Mouse (Mus musculus): Measurements from ENCODE around the gene Setd5. TPM values are rescaled to one million over a fixed set of nuclear protein-coding genes. Genes with fewer than 3 reads are reported as not detected.

Gene Setd5
- polyA plus RNA-seq, 1 experiment from 2014 or later: 35.9 TPM

DNA sequence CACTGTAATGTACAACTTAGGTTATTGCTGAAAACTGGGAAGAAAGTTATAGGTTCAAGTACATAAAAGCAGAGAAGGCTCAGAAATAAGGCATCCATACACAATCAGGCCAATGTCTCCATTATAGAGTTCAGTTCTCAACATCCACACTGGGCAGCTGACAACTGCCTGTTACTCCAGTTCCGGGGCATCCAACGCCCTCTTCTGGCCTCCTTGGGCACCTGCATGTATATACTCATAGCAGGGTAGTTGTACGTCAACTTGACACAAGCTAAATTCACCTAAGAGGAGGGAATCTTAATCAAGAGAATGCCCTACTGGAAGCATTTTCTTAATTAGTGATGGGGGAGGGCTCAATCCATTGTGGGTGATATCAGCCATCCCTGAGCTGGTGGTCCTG, 45.0 kb upstream of the Setd5 start:
- TF ChIP-seq CTCF (IDR thresholded peaks at IDR 0.05; ENCODE audit: low read depth) (peak; percentile 51), EP300 (optimal IDR thresholded peaks at IDR 0.05) (no peak)
- H3K4me3 ChIP-seq (ENCODE audit: low read depth, low read length): no peak overlapping the region
- ATAC-seq (ENCODE audit: low FRiP score, low TSS enrichment) (no peak), DNase-seq (ENCODE audit: low spot score) (no peak)
- H3K36me3 ChIP-seq (ENCODE audit: control insufficient read depth, insufficient read depth, low read length): no peaks in the 10 kb centered on the region
- no peaks in the 10 kb centered on the region for H3K27me3 ChIP-seq (ENCODE audit: control insufficient read depth, insufficient read depth, low read length)
- peak overlapping the region; percentile 49 for H3K27ac ChIP-seq (replicated peaks)
- no peak overlapping the region for H3K9ac ChIP-seq (ENCODE audit: low read length)
- no peak overlapping the region; the same call in 1 of the 2 replicates for H3K4me2 ChIP-seq (replicated peaks; ENCODE audit: low read depth)
- H3K4me1 ChIP-seq (replicated peaks; ENCODE audit: control insufficient read depth, insufficient read depth): no peaks in the 10 kb centered on the region
- no peaks in the 10 kb centered on the region for H3K9me3 ChIP-seq (ENCODE audit: control insufficient read depth, low read length)
- WGBS: 68% methylated on average over 3 of the region's 3 CpGs

DNA sequence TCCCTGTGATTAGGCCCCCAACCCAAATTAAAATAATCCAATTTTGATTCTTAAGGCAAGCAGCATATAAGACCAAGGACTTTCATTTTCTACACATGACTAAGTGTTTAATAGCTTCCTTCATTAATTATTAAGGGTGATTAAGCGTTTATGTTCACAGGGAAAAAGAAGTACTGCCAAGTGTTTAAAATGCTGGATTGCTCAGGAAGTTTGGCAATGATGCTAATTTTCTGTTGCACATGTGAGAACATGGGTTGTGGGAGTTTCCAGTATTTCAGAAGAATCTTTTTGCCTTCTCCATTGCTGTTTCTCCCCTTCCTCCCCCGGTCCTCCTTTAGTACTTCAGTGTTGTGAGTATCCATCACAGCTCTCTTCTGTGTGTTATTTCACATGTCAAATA, 44.0 kb upstream of the Setd5 start:
- Histone ChIP-seq H3K27ac (replicated peaks) (no peak overlapping the region), H3K4me1 (replicated peaks; ENCODE audit: control insufficient read depth, insufficient read depth) (no peaks in the 10 kb centered on the region), H3K36me3 (ENCODE audit: control insufficient read depth, insufficient read depth, low read length) (no peaks in the 10 kb centered on the region), H3K9ac (ENCODE audit: low read length) (no peak overlapping the region), H3K27me3 (ENCODE audit: control insufficient read depth, insufficient read depth, low read length) (no peaks in the 10 kb centered on the region), H3K4me2 (replicated peaks; ENCODE audit: low read depth) (no peak overlapping the region), H3K4me3 (ENCODE audit: low read depth, low read length) (no peak overlapping the region), H3K9me3 (ENCODE audit: control insufficient read depth, low read length) (no peaks in the 10 kb centered on the region)
- no peak for DNase-seq (ENCODE audit: low spot score)
- 64% methylated on average over 2 of the region's 2 CpGs for WGBS
- TF ChIP-seq CTCF (IDR thresholded peaks at IDR 0.05; ENCODE audit: low read depth) (no peak), EP300 (optimal IDR thresholded peaks at IDR 0.05) (no peak)
- no peak for ATAC-seq (ENCODE audit: low FRiP score, low TSS enrichment)

DNA sequence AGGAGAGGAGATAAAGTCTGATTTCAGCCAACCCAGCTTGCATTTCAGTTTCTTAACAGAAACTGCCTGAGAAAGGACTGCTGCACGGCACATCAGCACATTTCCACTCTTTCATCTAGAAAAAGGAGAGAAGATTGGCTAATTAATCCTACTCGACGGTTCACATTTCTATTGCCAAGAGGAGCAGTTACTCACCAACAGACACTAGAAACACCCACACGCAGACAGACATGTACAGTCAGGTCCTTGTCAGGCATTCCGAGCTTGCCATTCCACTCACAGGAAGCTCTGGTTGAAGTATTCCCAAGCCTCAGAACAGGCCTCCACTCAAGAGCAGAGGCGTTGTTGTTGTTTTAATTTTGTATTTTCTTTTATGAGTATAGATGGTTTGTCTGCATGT, 42.7 kb upstream of the Setd5 start:
- 63% methylated on average over 6 of the region's 6 CpGs for WGBS
- Histone ChIP-seq H3K9me3 (ENCODE audit: control insufficient read depth, low read length) (no peaks in the 10 kb centered on the region), H3K4me3 (ENCODE audit: low read depth, low read length) (no peak overlapping the region), H3K9ac (ENCODE audit: low read length) (no peak overlapping the region), H3K27ac (replicated peaks) (peak overlapping the region; percentile 78), H3K4me1 (replicated peaks; ENCODE audit: control insufficient read depth, insufficient read depth) (no peaks in the 10 kb centered on the region), H3K4me2 (replicated peaks; ENCODE audit: low read depth) (no peak overlapping the region), H3K27me3 (ENCODE audit: control insufficient read depth, insufficient read depth, low read length) (no peaks in the 10 kb centered on the region), H3K36me3 (ENCODE audit: control insufficient read depth, insufficient read depth, low read length) (no peaks in the 10 kb centered on the region)
- no peak for TF ChIP-seq EP300 (optimal IDR thresholded peaks at IDR 0.05)
- DNase-seq (ENCODE audit: low spot score): no peak
- ATAC-seq (ENCODE audit: low FRiP score, low TSS enrichment): no peak

DNA sequence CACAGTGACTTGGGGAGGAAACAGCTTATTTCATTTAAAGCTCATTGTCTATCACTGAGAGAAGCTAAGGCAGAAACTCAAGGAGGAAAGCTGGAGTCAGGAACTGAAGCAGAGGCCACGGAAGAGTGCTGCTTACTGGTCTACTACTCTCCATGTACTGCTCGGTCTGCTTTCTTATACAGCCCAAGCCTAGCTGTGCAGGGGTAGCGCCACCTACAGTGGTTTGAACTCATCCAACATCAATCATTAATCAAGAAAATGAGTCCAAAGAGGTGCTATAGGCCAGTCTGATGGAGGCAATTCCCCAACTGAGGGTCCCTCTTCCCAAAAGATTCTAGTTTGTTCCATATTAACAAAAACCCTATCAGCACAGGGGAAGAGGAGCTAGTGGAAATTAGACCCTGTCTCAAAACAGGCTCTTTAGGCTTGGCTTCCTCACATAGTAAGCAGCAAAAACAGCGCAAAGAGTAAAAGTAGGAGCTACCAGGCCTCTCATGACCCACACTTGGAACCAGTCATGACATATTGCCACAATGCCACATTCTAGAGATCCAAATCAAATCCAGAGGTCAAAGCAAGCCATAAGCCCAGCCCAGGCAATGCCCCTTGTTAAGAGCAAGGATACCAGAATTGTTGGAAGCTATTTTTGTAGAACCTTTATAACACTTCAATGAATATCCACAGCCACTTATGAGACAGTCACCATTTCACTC, 40.5 kb upstream of the Setd5 start:
- 68% methylated on average over 4 of the region's 4 CpGs for WGBS
- H3K9me3 ChIP-seq (ENCODE audit: control insufficient read depth, low read length): no peaks in the 10 kb centered on the region
- H3K4me2 ChIP-seq (replicated peaks; ENCODE audit: low read depth): no peak overlapping the region
- peak overlapping the region; percentile 77 for H3K27ac ChIP-seq (replicated peaks)
- no peak for TF ChIP-seq EP300 (optimal IDR thresholded peaks at IDR 0.05)
- TF ChIP-seq CTCF (IDR thresholded peaks at IDR 0.05; ENCODE audit: low read depth): peak; percentile 40
- no peak for ATAC-seq (ENCODE audit: low FRiP score, low TSS enrichment)
- H3K4me1 ChIP-seq (replicated peaks; ENCODE audit: control insufficient read depth, insufficient read depth): no peaks in the 10 kb centered on the region
- no peaks in the 10 kb centered on the region for H3K27me3 ChIP-seq (ENCODE audit: control insufficient read depth, insufficient read depth, low read length)
- H3K36me3 ChIP-seq (ENCODE audit: control insufficient read depth, insufficient read depth, low read length): no peaks in the 10 kb centered on the region
- no peak overlapping the region for H3K4me3 ChIP-seq (ENCODE audit: low read depth, low read length)
- no peak overlapping the region for H3K9ac ChIP-seq (ENCODE audit: low read length)
- DNase-seq (ENCODE audit: low spot score): no peak

DNA sequence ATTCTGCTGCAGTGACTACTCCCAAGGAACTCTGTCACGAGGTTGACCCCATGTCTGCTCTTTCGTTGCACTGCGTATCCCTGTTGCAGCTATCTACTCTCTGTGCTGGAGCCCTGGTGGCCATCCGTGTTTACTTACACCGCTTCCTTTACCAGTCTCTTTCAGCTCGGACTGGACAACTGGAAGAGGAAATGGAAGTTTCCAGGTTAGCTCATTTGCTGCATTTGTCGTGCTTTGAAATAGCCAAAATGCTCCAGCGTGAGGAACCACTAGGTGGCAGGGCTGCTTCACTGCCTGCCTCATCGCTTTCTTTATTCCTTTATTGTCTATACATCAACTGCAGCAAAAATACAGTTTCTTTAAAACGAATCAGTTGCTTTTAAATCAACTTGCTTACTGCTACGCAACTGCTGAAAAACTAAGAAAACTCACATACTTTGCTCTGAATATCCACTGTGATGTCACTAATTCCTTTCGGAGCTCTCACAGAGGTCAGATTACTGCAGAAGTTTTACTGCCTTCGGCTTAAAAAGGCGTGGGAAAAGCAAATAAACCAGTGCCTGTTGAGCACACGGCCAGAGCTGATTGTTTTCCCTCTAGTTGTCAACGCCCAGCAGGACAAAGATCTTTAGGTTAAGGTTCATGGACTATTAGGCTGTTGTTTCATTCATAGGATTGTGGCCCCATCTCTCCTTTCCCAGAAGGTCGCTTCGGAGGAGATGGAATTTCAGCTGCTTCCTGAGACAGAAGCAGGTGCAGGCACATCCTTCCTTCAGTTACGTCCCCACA, 39.0 kb upstream of the Setd5 start:
- TF ChIP-seq CTCF (IDR thresholded peaks at IDR 0.05; ENCODE audit: low read depth): peak; percentile 97
- peak; percentile 54 for TF ChIP-seq EP300 (optimal IDR thresholded peaks at IDR 0.05)
- H3K4me1 ChIP-seq (replicated peaks; ENCODE audit: control insufficient read depth, insufficient read depth): no peaks in the 10 kb centered on the region
- H3K9ac ChIP-seq (ENCODE audit: low read length): peak overlapping the region; percentile 47; the same call in 1 of the 2 replicates
- no peaks in the 10 kb centered on the region for H3K9me3 ChIP-seq (ENCODE audit: control insufficient read depth, low read length)
- ATAC-seq (ENCODE audit: low FRiP score, low TSS enrichment) (peak; percentile 89), DNase-seq (ENCODE audit: low spot score) (peak; percentile 76)
- no peak overlapping the region for H3K4me3 ChIP-seq (ENCODE audit: low read depth, low read length)
- peak overlapping the region; percentile 83 for H3K27ac ChIP-seq (replicated peaks)
- H3K27me3 ChIP-seq (ENCODE audit: control insufficient read depth, insufficient read depth, low read length): no peaks in the 10 kb centered on the region
- H3K4me2 ChIP-seq (replicated peaks; ENCODE audit: low read depth): peak overlapping the region; percentile 49
- no peaks in the 10 kb centered on the region for H3K36me3 ChIP-seq (ENCODE audit: control insufficient read depth, insufficient read depth, low read length)
- 6% methylated on average over 19 of the region's 19 CpGs for WGBS

DNA sequence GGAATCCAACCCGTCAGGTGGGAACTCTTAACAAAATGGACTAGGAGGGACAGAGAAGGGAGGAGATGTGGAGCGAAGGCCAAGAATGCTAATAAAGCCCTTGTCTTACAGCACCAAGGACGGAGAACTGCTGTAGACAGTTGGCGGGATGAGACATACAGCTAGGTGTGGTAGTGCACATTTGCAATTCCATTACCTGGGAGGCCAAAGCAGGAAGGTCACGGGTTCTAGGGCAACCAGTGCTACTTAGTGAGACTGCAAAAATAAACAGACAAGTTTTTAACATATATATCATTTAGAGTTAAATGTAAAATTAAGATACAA, 38.5 kb upstream of the Setd5 start:
- Histone ChIP-seq H3K36me3 (ENCODE audit: control insufficient read depth, insufficient read depth, low read length) (no peaks in the 10 kb centered on the region), H3K4me2 (replicated peaks; ENCODE audit: low read depth) (peak overlapping the region; percentile 49; the same call in 1 of the 2 replicates), H3K27ac (replicated peaks) (peak overlapping the region; percentile 83), H3K4me1 (replicated peaks; ENCODE audit: control insufficient read depth, insufficient read depth) (no peaks in the 10 kb centered on the region), H3K27me3 (ENCODE audit: control insufficient read depth, insufficient read depth, low read length) (no peaks in the 10 kb centered on the region), H3K9ac (ENCODE audit: low read length) (no peak overlapping the region), H3K9me3 (ENCODE audit: control insufficient read depth, low read length) (no peaks in the 10 kb centered on the region), H3K4me3 (ENCODE audit: low read depth, low read length) (no peak overlapping the region)
- DNase-seq (ENCODE audit: low spot score) (no peak), ATAC-seq (ENCODE audit: low FRiP score, low TSS enrichment) (peak; percentile 75)
- TF ChIP-seq EP300 (optimal IDR thresholded peaks at IDR 0.05): no peak
- no peak for TF ChIP-seq CTCF (IDR thresholded peaks at IDR 0.05; ENCODE audit: low read depth)
- WGBS: 24% methylated on average over 5 of the region's 5 CpGs
